Mouse (Mus musculus) limb, embryonic 14.5 days (tissue): ENCODE results near the gene Spred3. TPM values are rescaled to one million over a fixed set of nuclear protein-coding genes. Genes with fewer than 3 reads are reported as not detected.
A peak's percentile ranks its signal among the peaks of the same experiment; 100 is the strongest.
"Not testable (repeated sequence)": the region's sequence is repeated elsewhere in the genome, so short reads cannot be mapped to it uniquely, and the experiment has no call there.

ENCODE experiments used
- ATAC-seq: fragments of 200-750 bp; cut with Nextera tagmentation; 2 replicates; pipeline ENCODE4 v1.8.0; 2017; ENCODE audit warnings: low read depth, moderate number of reproducible peaks, moderate TSS enrichment; ENCODE audit not compliant: low FRiP score
- DNase-seq: peaks from one replicate; pipeline ENCODE4 v3.0.0-alpha.2; 2015; ENCODE audit warnings: low spot score
- H3K27ac ChIP-seq: fragments of 300-500 bp; sonication (generic); replicated peaks from 2 replicates; pipeline ENCODE4 v1.5.1; 2014; ENCODE audit warnings: low read depth, mild to moderate bottlenecking, low read length, moderate library complexity, mixed read lengths
- H3K27me3 ChIP-seq: fragments of 300-500 bp; sonication (generic); 2 replicates; pipeline ENCODE4 v1.6.1; 2014; ENCODE audit warnings: low read length, mixed read lengths; ENCODE audit not compliant: control insufficient read depth, insufficient read depth
- H3K36me3 ChIP-seq: fragments of 300-500 bp; sonication (generic); 2 replicates; pipeline ENCODE4 v1.6.1; 2014; ENCODE audit warnings: mild to moderate bottlenecking, low read length, moderate library complexity, mixed read lengths; ENCODE audit not compliant: control insufficient read depth, insufficient read depth
- H3K4me1 ChIP-seq: fragments of 300-500 bp; sonication (generic); 2 replicates; pipeline ENCODE4 v1.6.1; 2014; ENCODE audit warnings: antibody characterized with exemption, low read length, mixed read lengths; ENCODE audit not compliant: control insufficient read depth, insufficient read depth
- H3K4me2 ChIP-seq: fragments of 300-500 bp; sonication (generic); replicated peaks from 2 replicates; pipeline ENCODE4 v1.6.1; 2014; ENCODE audit warnings: low read depth, mild to moderate bottlenecking, low read length, moderate library complexity; ENCODE audit not compliant: severe bottlenecking
- H3K4me3 ChIP-seq: fragments of 300-500 bp; sonication (generic); replicated peaks from 2 replicates; pipeline ENCODE4 v1.5.1; 2014; ENCODE audit warnings: low read length
- H3K9ac ChIP-seq: fragments of 300-500 bp; sonication (generic); 2 replicates; pipeline ENCODE4 v1.6.1; 2014; ENCODE audit warnings: mild to moderate bottlenecking, low read depth, low read length, moderate library complexity; ENCODE audit not compliant: severe bottlenecking
- H3K9me3 ChIP-seq: fragments of 300-500 bp; sonication (generic); 2 replicates; pipeline ENCODE4 v1.6.1; 2016; ENCODE audit warnings: low read length; ENCODE audit not compliant: control insufficient read depth
- POLR2A ChIP-seq: fragments of 200-500 bp; IDR thresholded peaks from 2 replicates; pipeline ENCODE4 v1.8.0; 2012; ENCODE audit warnings: inconsistent platforms, mild to moderate bottlenecking, moderate library complexity, borderline replicate concordance; ENCODE audit not compliant: insufficient read depth, insufficient read length; ENCODE audit errors: extremely low read depth
- WGBS: fragments of 180-500 bp; shearing (Covaris S2); extraction: QIAGEN DNeasy Blood & Tissue Kit; methylation state at CpG from one replicate; pipeline ENCODE4 v1.1.7; 2014; 5-methylcytosine and 5-hydroxymethylcytosine counted together
- polyA plus RNA-seq, 2 experiments: library from polyadenylated mRNA; depleted of rRNA in 1 of 2; stranded (reverse) in 1 of 2; unstranded in 1 of 2; fragments of >200 nt; fragmentation: Nextera tagmentation in 1 of 2; extraction: Ambion mirVana in 1 of 2; gene quantifications; 2 replicates each; pipeline versions ENCODE4 v1.2.1 to v1.2.3; 2012 to 2014

Spred3 gene
- polyA plus RNA-seq (2012; rRNA removed) (14.2 and 19.4 TPM in 2 replicates), polyA plus RNA-seq (2014; fragmentation: Nextera tagmentation; extraction: Ambion mirVana) (3.5 and 4.2 TPM in 2 replicates)

DNA sequence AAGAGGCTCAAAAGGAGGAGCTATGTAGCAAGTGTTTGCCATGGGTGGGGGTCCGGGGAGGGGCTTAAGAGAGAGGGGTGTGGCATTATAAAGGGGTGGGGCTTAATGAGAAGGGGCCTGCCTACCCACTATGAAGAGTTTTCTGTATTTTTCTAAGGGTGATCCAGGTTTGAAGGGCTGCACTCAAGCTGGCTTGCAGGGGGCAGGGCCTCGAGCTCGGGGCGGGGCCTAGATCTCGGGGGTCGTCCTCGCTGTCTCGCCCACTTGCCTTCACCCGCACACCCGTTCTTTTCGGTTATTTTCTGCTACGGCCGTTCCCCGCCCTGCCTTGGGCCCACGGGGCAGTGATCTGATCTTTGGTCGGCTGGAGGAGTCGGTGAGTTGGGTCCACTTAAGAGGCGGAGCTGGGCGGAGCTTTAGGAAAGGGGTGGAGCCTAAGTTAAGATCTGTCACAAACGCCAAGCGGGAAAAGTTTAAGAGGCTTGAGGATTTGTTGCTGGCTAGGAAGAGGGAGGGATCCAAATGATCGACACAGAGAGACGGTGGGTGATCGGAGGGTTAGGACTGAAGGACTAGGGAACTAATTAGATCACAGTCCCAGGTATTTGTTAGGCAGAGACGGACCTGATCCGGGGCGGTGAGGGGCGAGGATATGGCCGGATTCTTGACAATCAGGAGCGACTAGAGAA is at the start of gene Spred3, which contains the start of gene Ggn:
TSS of gene Spred3 (minus strand) at position 346 of the 689 bp plus-strand sequence.
TSS of gene Ggn (plus strand) at position 145 of the 689 bp plus-strand sequence.
- H3K27me3 ChIP-seq: peaks cover 34% of the 10 kb centered on the region
- H3K9ac ChIP-seq: peak within 1 kb of the TSS; percentile 62
- peak within 1 kb of the TSS; percentile 86 for H3K4me2 ChIP-seq
- no peaks in the 10 kb centered on the region for H3K9me3 ChIP-seq
- peak; percentile 80 for DNase-seq
- WGBS: under 1% methylated on average over 30 of the region's 30 CpGs
- H3K4me1 ChIP-seq: peaks cover 20% of the 10 kb centered on the region
- peaks cover 24% of the 10 kb centered on the region for H3K36me3 ChIP-seq
- peak within 1 kb of the TSS; percentile 66 for H3K4me3 ChIP-seq
- no peak for TF ChIP-seq POLR2A
- ATAC-seq: peak; percentile 74
- H3K27ac ChIP-seq: 0 out of 2 replicates have a peak within 1 kb of the TSS, but pooled peaks have one; percentile 43

DNA sequence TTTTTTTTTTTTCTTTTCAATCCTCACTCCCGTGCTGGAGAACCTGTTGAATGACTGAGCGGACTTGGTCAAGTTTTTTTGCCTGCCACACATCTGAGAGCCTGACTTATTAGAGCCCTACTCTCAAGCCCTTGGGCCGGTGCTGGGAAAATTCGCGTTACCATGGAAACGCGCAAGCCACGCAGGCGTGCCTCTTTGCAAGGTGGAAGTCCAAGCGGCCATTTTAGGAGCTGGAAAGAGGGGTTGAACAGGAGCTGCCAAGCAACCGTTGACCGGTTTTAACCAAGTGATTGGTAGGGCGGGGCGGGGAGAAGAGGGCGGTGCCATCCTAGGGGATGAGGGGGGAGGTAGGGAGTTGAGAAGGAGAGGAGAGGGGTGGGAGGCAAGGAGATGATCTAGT is 44.6 kb upstream of the Spred3 start:
- Histone ChIP-seq H3K9me3 (no peaks in the 10 kb centered on the region; the same call in 1 of the 2 replicates), H3K4me1 (no peaks in the 10 kb centered on the region), H3K27me3 (no peaks in the 10 kb centered on the region), H3K9ac (no peak overlapping the region), H3K36me3 (no peaks in the 10 kb centered on the region), H3K4me2 (no peak overlapping the region), H3K27ac (no peak overlapping the region), H3K4me3 (no peak overlapping the region)
- 45% methylated on average over 15 of the region's 15 CpGs for WGBS
- no peak for ATAC-seq
- no peak for TF ChIP-seq POLR2A
- no peak for DNase-seq

DNA sequence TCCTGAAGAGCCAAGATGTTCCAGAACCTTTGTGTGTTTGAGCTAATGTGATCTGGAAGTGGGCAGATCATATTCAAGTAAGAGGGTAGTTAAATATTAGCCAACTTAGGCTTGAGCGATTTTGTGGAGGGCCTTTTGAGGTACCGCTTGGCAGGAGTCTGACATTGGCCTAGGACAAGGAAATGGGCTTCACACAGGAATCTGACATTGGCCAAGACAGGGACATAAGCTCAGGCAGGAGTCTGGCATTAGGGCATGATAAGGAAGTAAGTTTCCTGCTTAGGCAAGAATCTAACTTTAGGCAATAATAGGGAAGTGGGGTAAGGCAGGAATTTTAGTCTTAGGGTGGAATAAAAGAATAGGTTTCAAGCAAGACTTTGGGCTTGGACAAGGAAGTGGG is 44.0 kb upstream of the Spred3 start:
- ATAC-seq: no peak

DNA sequence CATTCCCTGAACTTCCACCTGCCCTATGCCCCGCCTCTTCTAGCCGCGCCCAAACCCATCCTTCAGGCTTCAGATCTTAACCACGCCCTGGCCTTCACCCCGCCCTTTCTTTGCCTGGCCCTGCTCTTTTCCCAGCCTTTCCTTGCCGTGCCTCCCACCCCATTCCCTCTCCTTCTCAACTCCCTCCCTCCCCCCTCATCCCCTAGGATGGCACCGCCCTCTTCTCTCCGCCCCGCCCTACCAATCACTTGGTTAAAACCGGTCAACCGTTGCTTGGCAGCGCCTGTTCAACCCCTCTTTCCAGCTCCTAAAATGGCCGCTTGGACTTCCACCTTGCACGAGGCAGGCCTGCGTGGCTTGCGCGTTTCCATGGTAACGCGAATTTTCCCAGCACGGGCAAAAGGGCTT is 43.5 kb upstream of the Spred3 start, which contains the start of gene Catsperg1:
TSS of gene Catsperg1 (minus strand) at position 361 of the 408 bp plus-strand sequence.
- WGBS: under 1% methylated on average over 20 of the region's 20 CpGs
- ATAC-seq: peak; percentile 68
- peak; percentile 63 for DNase-seq

More for the DNA sequence above, 44.0 kb upstream of the Spred3 start:
- H3K36me3 ChIP-seq: no peaks in the 10 kb centered on the region
- no peak overlapping the region for H3K9ac ChIP-seq
- peak overlapping the region; percentile 40; the same call in 1 of the 2 replicates for H3K4me2 ChIP-seq
- H3K4me3 ChIP-seq: no peak overlapping the region
- no peak for DNase-seq
- no peak for TF ChIP-seq POLR2A
- no peak overlapping the region for H3K27ac ChIP-seq
- WGBS: 79% methylated on average over 2 of the region's 2 CpGs
- H3K27me3 ChIP-seq: no peaks in the 10 kb centered on the region
- no peaks in the 10 kb centered on the region for H3K4me1 ChIP-seq
- no peaks in the 10 kb centered on the region for H3K9me3 ChIP-seq

DNA sequence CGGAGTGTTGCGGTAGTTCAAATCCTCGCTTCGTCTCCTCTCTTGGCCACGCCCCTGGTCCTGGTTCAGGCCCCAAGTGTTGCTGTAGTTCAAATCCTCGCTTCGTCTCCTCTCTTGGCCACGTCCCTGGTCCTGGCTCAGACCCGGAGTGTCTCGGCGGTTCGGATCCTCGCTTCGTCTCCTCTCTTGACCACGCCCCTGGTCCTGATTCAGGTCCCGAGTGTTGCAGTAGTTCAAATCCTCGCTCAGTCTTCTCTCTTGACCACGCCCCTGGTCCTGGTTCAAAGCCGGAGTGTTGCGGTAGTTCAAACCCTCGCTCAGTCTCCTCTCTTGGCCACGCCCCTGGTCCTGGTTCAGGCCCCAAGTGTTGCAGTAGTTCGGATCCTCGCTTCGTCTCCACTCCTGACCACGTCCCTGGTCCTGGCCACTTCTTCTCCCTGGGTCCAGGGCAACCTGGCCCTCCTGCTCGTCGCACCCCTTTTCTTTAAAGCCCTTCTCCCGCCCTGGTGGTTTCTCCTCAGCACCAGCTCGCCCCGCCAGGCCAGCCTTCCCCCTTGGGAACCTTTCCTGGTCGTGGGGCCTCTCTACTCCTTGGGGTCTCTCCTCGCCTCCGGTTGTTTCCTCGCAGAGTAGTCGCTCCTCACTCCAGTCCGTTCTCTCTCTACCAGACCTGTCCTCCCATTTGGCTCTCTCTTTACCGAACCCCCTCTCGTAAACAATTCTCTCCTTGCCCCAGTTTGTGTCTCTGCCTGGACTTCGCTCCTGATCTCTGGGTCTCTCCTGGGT is 42.8 kb upstream of the Spred3 start:
- not testable (repeated sequence) for H3K27ac ChIP-seq, H3K27me3 ChIP-seq, H3K9me3 ChIP-seq, ATAC-seq, DNase-seq, H3K9ac ChIP-seq, H3K36me3 ChIP-seq, H3K4me1 ChIP-seq
- Histone ChIP-seq H3K4me3 (peak overlapping the region; percentile 13; the same call in 1 of the 2 replicates), H3K4me2 (peak overlapping the region; percentile 40)
- 19% methylated on average over 40 of the region's 40 CpGs for WGBS

More for the DNA sequence above, 43.5 kb upstream of the Spred3 start, which contains the start of gene Catsperg1:
- Histone ChIP-seq H3K36me3 (no peaks in the 10 kb centered on the region), H3K27me3 (no peaks in the 10 kb centered on the region), H3K27ac (no peak within 1 kb of the TSS), H3K4me1 (no peaks in the 10 kb centered on the region), H3K4me3 (peak within 1 kb of the TSS; percentile 13; the same call in 1 of the 2 replicates), H3K9me3 (no peaks in the 10 kb centered on the region), H3K9ac (no peak within 1 kb of the TSS), H3K4me2 (peak within 1 kb of the TSS; percentile 40)
- TF ChIP-seq POLR2A: no peak
